Mouse (Mus musculus): ENCODE data around the gene Lrig3. TPM values are rescaled to one million over a fixed set of nuclear protein-coding genes. Genes with fewer than 3 reads are reported as not detected.

The Lrig3 gene
- polyA plus RNA-seq, 1 experiment from 2014 or later = 23.2 TPM

DNA sequence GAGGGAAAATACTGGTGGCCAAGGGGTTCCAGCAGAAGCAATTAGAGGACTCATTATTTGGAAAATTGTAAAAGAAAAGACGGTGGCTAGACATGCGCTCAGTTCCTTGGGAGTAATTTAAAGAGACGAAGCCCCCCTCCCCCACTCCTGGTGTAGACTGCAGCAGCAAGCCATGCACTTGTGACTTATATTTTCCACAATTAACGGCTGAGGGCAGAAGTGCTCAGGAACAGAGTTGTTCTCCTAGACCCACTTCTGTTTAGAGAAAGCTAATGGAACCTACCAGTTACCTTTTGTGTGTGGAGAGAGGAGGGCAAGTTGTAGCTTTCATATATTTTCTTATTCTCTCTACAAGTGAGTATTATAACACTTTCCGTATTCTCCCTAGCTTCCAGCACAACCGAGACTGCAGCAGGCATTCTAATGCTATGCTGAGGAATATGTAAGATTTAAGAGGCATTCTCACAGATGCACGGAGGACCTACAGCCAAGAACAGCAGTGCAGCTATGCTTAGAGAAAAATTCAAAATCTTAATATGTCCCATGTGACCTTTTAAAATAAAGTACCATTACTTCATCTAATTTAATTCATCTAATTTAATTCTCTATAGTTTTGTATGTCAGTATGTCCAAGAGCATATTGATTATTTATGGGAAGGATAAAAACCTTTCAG lies 63.6 kb downstream of the Lrig3 start:
- 53% methylated on average over 7 of the region's 7 CpGs for WGBS
- Histone ChIP-seq H3K9me3 (ENCODE audit: control insufficient read depth, low read length) (no peaks in the 10 kb centered on the region), H3K36me3 (ENCODE audit: control insufficient read depth, insufficient read depth, low read length) (no peaks in the 10 kb centered on the region), H3K27me3 (ENCODE audit: control insufficient read depth, insufficient read depth, low read length) (no peaks in the 10 kb centered on the region), H3K9ac (ENCODE audit: low read length) (no peak overlapping the region), H3K27ac (ENCODE audit: low read depth, low read length) (no peak overlapping the region), H3K4me1 (ENCODE audit: control insufficient read depth, insufficient read depth, low read length) (peaks cover 3% of the 10 kb centered on the region; the same call in 1 of the 2 replicates), H3K4me2 (ENCODE audit: low read depth) (no peak overlapping the region), H3K4me3 (ENCODE audit: low read depth, low read length) (no peak overlapping the region)
- DNase-seq (ENCODE audit: low spot score) (no peak), ATAC-seq (ENCODE audit: insufficient read depth, low FRiP score, low TSS enrichment) (no peak)

DNA sequence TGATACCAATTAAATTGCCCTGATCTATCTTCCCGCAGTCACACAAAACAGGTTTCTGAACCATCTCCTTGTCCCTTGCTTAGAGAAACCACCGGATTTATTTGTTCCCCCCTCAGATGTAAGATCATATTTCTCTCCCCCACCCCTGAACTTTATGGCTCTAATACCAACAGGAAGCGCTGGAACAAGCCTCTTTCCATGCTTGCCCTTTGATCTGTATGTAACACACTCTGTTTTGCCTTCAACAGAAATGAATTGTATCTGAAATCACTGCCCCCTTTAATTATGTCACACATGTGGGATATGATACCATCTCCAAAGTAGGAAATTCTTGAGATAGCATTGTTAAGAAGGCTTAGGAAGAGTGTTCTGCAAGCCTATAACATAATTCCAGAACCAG lies 90.9 kb downstream of the Lrig3 start:
- Histone ChIP-seq H3K4me1 (ENCODE audit: control insufficient read depth, insufficient read depth, low read length) (no peaks in the 10 kb centered on the region), H3K27ac (ENCODE audit: low read depth, low read length) (no peak overlapping the region), H3K4me3 (ENCODE audit: low read depth, low read length) (no peak overlapping the region), H3K9me3 (ENCODE audit: control insufficient read depth, low read length) (no peaks in the 10 kb centered on the region), H3K36me3 (ENCODE audit: control insufficient read depth, insufficient read depth, low read length) (no peaks in the 10 kb centered on the region), H3K9ac (ENCODE audit: low read length) (no peak overlapping the region), H3K27me3 (ENCODE audit: control insufficient read depth, insufficient read depth, low read length) (no peaks in the 10 kb centered on the region), H3K4me2 (ENCODE audit: low read depth) (no peak overlapping the region)
- WGBS = 60% methylated on average over 3 of the region's 3 CpGs
- DNase-seq (ENCODE audit: low spot score) = no peak
- ATAC-seq (ENCODE audit: insufficient read depth, low FRiP score, low TSS enrichment) = no peak

DNA sequence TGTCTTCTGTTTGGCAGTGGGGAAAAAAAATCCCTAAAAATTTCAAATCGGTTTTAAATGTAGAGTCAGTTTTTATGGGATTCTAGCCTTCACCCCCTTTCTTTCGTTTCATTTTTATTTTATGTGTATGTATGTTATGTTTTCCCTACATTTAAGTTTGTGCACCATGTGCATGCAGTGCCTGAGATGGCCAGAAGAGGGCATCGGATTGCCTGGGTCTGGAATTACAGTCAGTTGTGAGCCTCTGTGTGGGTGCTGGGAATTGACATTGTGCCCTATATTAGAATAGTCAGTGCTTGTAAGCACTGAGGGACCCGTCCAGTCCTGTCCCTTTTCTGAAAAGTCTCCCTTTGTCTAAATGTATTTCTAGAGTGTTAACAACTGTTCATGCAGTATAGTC lies 96.8 kb downstream of the Lrig3 start:
- Histone ChIP-seq H3K4me1 (ENCODE audit: control insufficient read depth, insufficient read depth, low read length) (no peaks in the 10 kb centered on the region), H3K27ac (ENCODE audit: low read depth, low read length) (no peak overlapping the region), H3K9ac (ENCODE audit: low read length) (no peak overlapping the region), H3K4me3 (ENCODE audit: low read depth, low read length) (no peak overlapping the region), H3K36me3 (ENCODE audit: control insufficient read depth, insufficient read depth, low read length) (no peaks in the 10 kb centered on the region), H3K27me3 (ENCODE audit: control insufficient read depth, insufficient read depth, low read length) (no peaks in the 10 kb centered on the region), H3K4me2 (ENCODE audit: low read depth) (no peak overlapping the region), H3K9me3 (ENCODE audit: control insufficient read depth, low read length) (no peaks in the 10 kb centered on the region)
- WGBS = 79% methylated on average over 4 of the region's 4 CpGs
- no peak for DNase-seq (ENCODE audit: low spot score)
- ATAC-seq (ENCODE audit: insufficient read depth, low FRiP score, low TSS enrichment) = no peak

Small RNA genes lying within 50 kb of the gene (microRNA-seq; reads per million reads assigned to microRNA genes)
- gene Gm22183 = not detected
